Mouse (Mus musculus) forebrain, embryonic 14.5 days (tissue): ENCODE results near the gene Apbb2. TPM values are rescaled to one million over a fixed set of nuclear protein-coding genes. Genes with fewer than 3 reads are reported as not detected.

Source experiments
- ATAC-seq: fragments of 200-750 bp; cut with Nextera tagmentation; 2 replicates; pipeline ENCODE4 v1.8.0; 2017; ENCODE audit warnings: mild to moderate bottlenecking, moderate library complexity
- DNase-seq: peaks from one replicate; pipeline ENCODE4 v3.0.0-alpha.2; 2015; ENCODE audit warnings: low spot score
- H3K27ac ChIP-seq: fragments of 300-500 bp; sonication (generic); 2 replicates; pipeline ENCODE4 v1.5.1; 2014; ENCODE audit warnings: low read depth, mild to moderate bottlenecking, control low read depth, low read length, moderate library complexity
- H3K27me3 ChIP-seq: fragments of 300-500 bp; sonication (generic); replicated peaks from 2 replicates; pipeline ENCODE4 v1.6.1; 2014; ENCODE audit warnings: low read length, control low read depth, mixed read lengths; ENCODE audit not compliant: control insufficient read depth, insufficient read depth
- H3K36me3 ChIP-seq: fragments of 300-500 bp; sonication (generic); 2 replicates; pipeline ENCODE4 v1.6.1; 2014; ENCODE audit warnings: low read length, control low read depth; ENCODE audit not compliant: control insufficient read depth, insufficient read depth
- H3K4me1 ChIP-seq: fragments of 300-500 bp; sonication (generic); 2 replicates; pipeline ENCODE4 v1.6.1; 2014; ENCODE audit warnings: antibody characterized with exemption, low read length, control low read depth; ENCODE audit not compliant: control insufficient read depth, insufficient read depth
- H3K4me2 ChIP-seq: fragments of 300-500 bp; sonication (generic); 2 replicates; pipeline ENCODE4 v1.6.1; 2014; ENCODE audit warnings: mild to moderate bottlenecking, control low read depth, low read length
- H3K4me3 ChIP-seq: fragments of 300-500 bp; sonication (generic); 2 replicates; pipeline ENCODE4 v1.5.1; 2014; ENCODE audit warnings: low read depth, low read length, control low read depth
- H3K9ac ChIP-seq: fragments of 300-500 bp; sonication (generic); 2 replicates; pipeline ENCODE4 v1.6.1; 2014; ENCODE audit warnings: mild to moderate bottlenecking, low read length, control low read depth, moderate library complexity
- H3K9me3 ChIP-seq: fragments of 300-500 bp; sonication (generic); replicated peaks from 2 replicates; pipeline ENCODE4 v1.6.1; 2016; ENCODE audit warnings: low read length, control low read depth, mixed read lengths; ENCODE audit not compliant: control insufficient read depth
- WGBS: fragments of 180-500 bp; shearing (Covaris S2); extraction: QIAGEN DNeasy Blood & Tissue Kit; methylation state at CpG from one replicate; pipeline ENCODE4 v1.1.7; 2014; 5-methylcytosine and 5-hydroxymethylcytosine counted together
- polyA plus RNA-seq: library from polyadenylated mRNA; unstranded; fragments of >200 nt; fragmentation: Nextera tagmentation; extraction: Ambion mirVana; gene quantifications from 2 replicates; pipeline ENCODE4 v1.2.1, GENCODE M21; 2014

Gene Apbb2
- polyA plus RNA-seq, 1 experiment from 2014 or later: 60.6 TPM

GRCm38 (mm10) chr5:66413402-66413801, 205.2 kb downstream of the Apbb2 start:
- no peak overlapping the region for H3K9ac ChIP-seq
- H3K9me3 ChIP-seq: no peaks in the 10 kb centered on the region
- H3K4me2 ChIP-seq: no peak overlapping the region
- DNase-seq (no peak), ATAC-seq (no peak)
- WGBS: 45% methylated on average over 5 of the region's 5 CpGs
- H3K27me3 ChIP-seq: no peaks in the 10 kb centered on the region
- H3K4me3 ChIP-seq: no peak overlapping the region
- peak overlapping the region; percentile 46; the same call in 1 of the 2 replicates for H3K27ac ChIP-seq
- H3K36me3 ChIP-seq: no peaks in the 10 kb centered on the region
- peaks cover 23% of the 10 kb centered on the region for H3K4me1 ChIP-seq

GRCm38 (mm10) chr5:66412821-66413220, 205.8 kb downstream of the Apbb2 start:
- WGBS: 80% methylated on average over 3 of the region's 3 CpGs
- H3K36me3 ChIP-seq: no peaks in the 10 kb centered on the region
- no peak overlapping the region for H3K27ac ChIP-seq
- peaks cover 23% of the 10 kb centered on the region for H3K4me1 ChIP-seq
- no peak for ATAC-seq
- DNase-seq: no peak
- no peaks in the 10 kb centered on the region for H3K9me3 ChIP-seq
- H3K4me2 ChIP-seq: no peak overlapping the region
- H3K27me3 ChIP-seq: no peaks in the 10 kb centered on the region
- H3K4me3 ChIP-seq: no peak overlapping the region
- no peak overlapping the region for H3K9ac ChIP-seq

- WGBS: 78% methylated on average over 5 of the region's 5 CpGs
- no peak overlapping the region for H3K9ac ChIP-seq
- H3K9me3 ChIP-seq: no peaks in the 10 kb centered on the region
- no peaks in the 10 kb centered on the region for H3K36me3 ChIP-seq
- no peak overlapping the region for H3K27ac ChIP-seq
- no peaks in the 10 kb centered on the region for H3K27me3 ChIP-seq
- DNase-seq: no peak
- H3K4me1 ChIP-seq: peaks cover 7% of the 10 kb centered on the region; the same call in 1 of the 2 replicates
- H3K4me2 ChIP-seq: no peak overlapping the region
- no peak overlapping the region for H3K4me3 ChIP-seq
- ATAC-seq: 0 out of 2 replicates have a peak, but pooled peaks have one; percentile 34
Observed at GRCm38 (mm10) chr5:66408546-66408945, 210.0 kb downstream of the Apbb2 start.

- Histone ChIP-seq H3K36me3 (no peaks in the 10 kb centered on the region), H3K4me1 (peaks cover 4% of the 10 kb centered on the region; the same call in 1 of the 2 replicates), H3K4me3 (no peak overlapping the region), H3K9ac (no peak overlapping the region), H3K27me3 (no peaks in the 10 kb centered on the region), H3K9me3 (no peaks in the 10 kb centered on the region), H3K27ac (no peak overlapping the region), H3K4me2 (no peak overlapping the region)
- DNase-seq (no peak), ATAC-seq (peak; percentile 60; the same call in 1 of the 2 replicates)
- 55% methylated on average over 4 of the region's 5 CpGs for WGBS
Observed at GRCm38 (mm10) chr5:66407948-66408347, 210.6 kb downstream of the Apbb2 start.

- Histone ChIP-seq H3K4me3 (no peak overlapping the region), H3K27me3 (no peaks in the 10 kb centered on the region), H3K4me2 (no peak overlapping the region), H3K36me3 (no peaks in the 10 kb centered on the region), H3K4me1 (no peaks in the 10 kb centered on the region), H3K9me3 (no peaks in the 10 kb centered on the region), H3K27ac (no peak overlapping the region), H3K9ac (no peak overlapping the region)
- WGBS: 92% methylated on average over 7 of the region's 7 CpGs
- DNase-seq (no peak), ATAC-seq (no peak)
Observed at GRCm38 (mm10) chr5:66406431-66406830, 212.2 kb downstream of the Apbb2 start.

- H3K36me3 ChIP-seq: no peaks in the 10 kb centered on the region
- H3K4me2 ChIP-seq: no peak overlapping the region
- no peak overlapping the region for H3K9ac ChIP-seq
- H3K27me3 ChIP-seq: no peaks in the 10 kb centered on the region
- no peaks in the 10 kb centered on the region for H3K4me1 ChIP-seq
- H3K4me3 ChIP-seq: no peak overlapping the region
- 91% methylated on average over 12 of the region's 12 CpGs for WGBS
- H3K27ac ChIP-seq: no peak overlapping the region
- no peak for ATAC-seq
- no peaks in the 10 kb centered on the region for H3K9me3 ChIP-seq
- DNase-seq: no peak
Observed at GRCm38 (mm10) chr5:66405731-66406399, 212.7 kb downstream of the Apbb2 start.

GRCm38 (mm10) chr5:66405305-66405704, 213.3 kb downstream of the Apbb2 start:
- H3K27ac ChIP-seq: no peak overlapping the region

GRCm38 (mm10) chr5:66400563-66400962, 218.0 kb downstream of the Apbb2 start:
- H3K4me3 ChIP-seq: no peak overlapping the region
- ATAC-seq (no peak), DNase-seq (no peak)
- no peaks in the 10 kb centered on the region for H3K4me1 ChIP-seq
- WGBS: 91% methylated on average over 4 of the region's 4 CpGs
- no peaks in the 10 kb centered on the region for H3K27me3 ChIP-seq
- no peak overlapping the region for H3K9ac ChIP-seq
- no peak overlapping the region for H3K4me2 ChIP-seq
- H3K9me3 ChIP-seq: no peaks in the 10 kb centered on the region
- H3K36me3 ChIP-seq: no peaks in the 10 kb centered on the region
- H3K27ac ChIP-seq: no peak overlapping the region

More at GRCm38 (mm10) chr5:66405305-66405704, 213.3 kb downstream of the Apbb2 start:
- Histone ChIP-seq H3K4me2 (no peak overlapping the region), H3K9ac (no peak overlapping the region), H3K4me3 (no peak overlapping the region), H3K9me3 (no peaks in the 10 kb centered on the region), H3K36me3 (no peaks in the 10 kb centered on the region), H3K27me3 (no peaks in the 10 kb centered on the region), H3K4me1 (no peaks in the 10 kb centered on the region)
- ATAC-seq (no peak), DNase-seq (no peak)
- WGBS: 92% methylated on average over 6 of the region's 6 CpGs

- ATAC-seq: no peak
- Histone ChIP-seq H3K27me3 (no peaks in the 10 kb centered on the region), H3K4me1 (no peaks in the 10 kb centered on the region), H3K27ac (no peak overlapping the region), H3K9ac (no peak overlapping the region), H3K4me3 (no peak overlapping the region), H3K9me3 (no peaks in the 10 kb centered on the region), H3K36me3 (no peaks in the 10 kb centered on the region), H3K4me2 (no peak overlapping the region)
- WGBS: 82% methylated on average over 2 of the region's 2 CpGs
- no peak for DNase-seq
Observed at GRCm38 (mm10) chr5:66399264-66399620, 219.3 kb downstream of the Apbb2 start.
